Mouse (Mus musculus) neural tube, embryonic 12.5 days (tissue): ENCODE data around the gene Gm21885. TPM values are rescaled to one million over a fixed set of nuclear protein-coding genes. Genes with fewer than 3 reads are reported as not detected.

Experiments
- polyA plus RNA-seq: library from polyadenylated mRNA; unstranded; fragments of >200 nt; fragmentation: Nextera tagmentation; extraction: Ambion mirVana; gene quantifications from 2 replicates; pipeline ENCODE4 v1.2.1, GENCODE M21; 2016

Gm21885 gene
- polyA plus RNA-seq, 1 experiment from 2014 or later: not detected

Other genes starting within 250 kb of the Gm21885 start
- 41.7 and 43.3 TPM in 2 replicates for gene Tob1, start 70.4 kb upstream of the Gm21885 start, polyA plus RNA-seq
- 3.3 and 3.7 TPM in 2 replicates for gene Wfikkn2, start 35.9 kb upstream of the Gm21885 start, polyA plus RNA-seq
- gene Luc7l3, start 40.1 kb downstream of the Gm21885 start, polyA plus RNA-seq: 138 and 152 TPM in 2 replicates
- 31.0 and 36.2 TPM in 2 replicates for gene Ankrd40, start 46.1 kb downstream of the Gm21885 start, polyA plus RNA-seq
- gene Abcc3, start 111.1 kb downstream of the Gm21885 start, polyA plus RNA-seq: 0.52 and 1.0 TPM in 2 replicates
- gene Cacna1g, start 192.3 kb downstream of the Gm21885 start, polyA plus RNA-seq: 10.3 and 12.0 TPM in 2 replicates
- 0.19 TPM in 1 of 2 replicates, not detected in the other for gene Spata20, start 204.3 kb downstream of the Gm21885 start, polyA plus RNA-seq
- gene Epn3, start 218.1 kb downstream of the Gm21885 start, polyA plus RNA-seq: 0.43 and 0.62 TPM in 2 replicates
- 1.8 and 2.5 TPM in 2 replicates for gene Mycbpap, start 239.9 kb downstream of the Gm21885 start, polyA plus RNA-seq